Mouse (Mus musculus) forebrain, embryonic 16.5 days (tissue): ENCODE results near the gene Hacl1. TPM values are rescaled to one million over a fixed set of nuclear protein-coding genes. Genes with fewer than 3 reads are reported as not detected.

Experiments used
- ATAC-seq: fragments of 200-750 bp; cut with Nextera tagmentation; 2 replicates; pipeline ENCODE4 v1.8.0; 2017; ENCODE audit warnings: mild to moderate bottlenecking, moderate library complexity
- H3K27ac ChIP-seq: fragments of 300-500 bp; sonication (generic); 2 replicates; pipeline ENCODE4 v1.5.1; 2014; ENCODE audit warnings: low read length, control low read depth
- H3K27me3 ChIP-seq: fragments of 300-500 bp; sonication (generic); replicated peaks from 2 replicates; pipeline ENCODE4 v1.6.1; 2014; ENCODE audit warnings: low read length; ENCODE audit not compliant: control insufficient read depth, insufficient read depth
- H3K36me3 ChIP-seq: fragments of 300-500 bp; sonication (generic); 2 replicates; pipeline ENCODE4 v1.6.1; 2014; ENCODE audit not compliant: control insufficient read depth, insufficient read depth
- H3K4me1 ChIP-seq: fragments of 300-500 bp; sonication (generic); replicated peaks from 2 replicates; pipeline ENCODE4 v1.6.1; 2014; ENCODE audit warnings: low read length; ENCODE audit not compliant: control insufficient read depth, insufficient read depth
- H3K4me2 ChIP-seq: fragments of 300-500 bp; sonication (generic); 2 replicates; pipeline ENCODE4 v1.6.1; 2014; ENCODE audit warnings: mild to moderate bottlenecking, low read length, control low read depth
- H3K4me3 ChIP-seq: fragments of 300-500 bp; sonication (generic); replicated peaks from 2 replicates; pipeline ENCODE4 v1.5.1; 2014; ENCODE audit warnings: mild to moderate bottlenecking, low read length, control low read depth
- H3K9ac ChIP-seq: fragments of 300-500 bp; sonication (generic); replicated peaks from 2 replicates; pipeline ENCODE4 v1.6.1; 2014; ENCODE audit warnings: low read depth, low read length, control low read depth
- H3K9me3 ChIP-seq: fragments of 300-500 bp; sonication (generic); 2 replicates; pipeline ENCODE4 v1.6.1; 2016; ENCODE audit warnings: low read length; ENCODE audit not compliant: control insufficient read depth
- WGBS: fragments of 180-500 bp; shearing (Covaris S2); extraction: QIAGEN DNeasy Blood & Tissue Kit; methylation state at CpG from one replicate; pipeline ENCODE4 v1.1.7; 2014; 5-methylcytosine and 5-hydroxymethylcytosine counted together
- polyA plus RNA-seq: library from polyadenylated mRNA; unstranded; fragments of >200 nt; fragmentation: Nextera tagmentation; extraction: Ambion mirVana; gene quantifications from 2 replicates; pipeline ENCODE4 v1.2.1, GENCODE M21; 2015

Gene Hacl1
- polyA plus RNA-seq, 1 experiment from 2014 or later: 6.9 TPM

GRCm38 (mm10) chr14:31572561-31573175 is 68.4 kb downstream of the Hacl1 start:
- Histone ChIP-seq H3K27me3 (no peaks in the 10 kb centered on the region), H3K4me3 (no peak overlapping the region), H3K9me3 (no peaks in the 10 kb centered on the region), H3K4me2 (no peak overlapping the region), H3K27ac (no peak overlapping the region), H3K4me1 (no peaks in the 10 kb centered on the region), H3K36me3 (no peaks in the 10 kb centered on the region), H3K9ac (no peak overlapping the region)
- WGBS: 79% methylated on average over 9 of the region's 9 CpGs
- ATAC-seq: no peak

DNA sequence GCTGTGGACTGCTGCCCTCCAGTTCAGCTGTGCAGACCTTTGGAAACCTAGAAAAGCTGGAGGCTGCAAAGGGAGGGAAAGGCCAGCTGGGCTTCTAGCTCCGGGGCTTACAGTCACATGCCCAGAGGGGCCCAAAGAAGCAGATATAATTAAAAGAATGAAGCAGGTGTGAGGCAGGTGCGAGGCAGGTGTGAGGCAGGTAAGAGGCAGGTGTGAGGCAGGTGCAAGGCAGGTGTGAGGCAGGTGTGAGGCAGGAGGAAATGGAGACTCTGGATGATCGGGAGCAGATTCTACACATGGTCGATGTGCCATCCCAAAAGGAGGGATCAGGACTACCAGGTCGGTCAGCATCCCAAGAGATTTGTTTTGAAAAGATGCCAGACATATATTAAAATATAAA is 69.7 kb downstream of the Hacl1 start:
- no peak overlapping the region for H3K9ac ChIP-seq
- no peak for ATAC-seq
- no peak overlapping the region for H3K4me3 ChIP-seq
- H3K4me2 ChIP-seq: no peak overlapping the region
- H3K4me1 ChIP-seq: no peaks in the 10 kb centered on the region
- no peaks in the 10 kb centered on the region for H3K9me3 ChIP-seq
- no peaks in the 10 kb centered on the region for H3K27me3 ChIP-seq
- WGBS: 90% methylated on average over 5 of the region's 5 CpGs
- H3K36me3 ChIP-seq: no peaks in the 10 kb centered on the region
- H3K27ac ChIP-seq: no peak overlapping the region

GRCm38 (mm10) chr14:31570131-31570951 is 70.7 kb downstream of the Hacl1 start:
- WGBS: 82% methylated on average over 6 of the region's 6 CpGs
- ATAC-seq: no peak
- Histone ChIP-seq H3K27ac (no peak overlapping the region), H3K27me3 (no peaks in the 10 kb centered on the region), H3K4me1 (no peaks in the 10 kb centered on the region), H3K4me2 (no peak overlapping the region), H3K4me3 (no peak overlapping the region), H3K9ac (no peak overlapping the region), H3K36me3 (no peaks in the 10 kb centered on the region), H3K9me3 (no peaks in the 10 kb centered on the region)

- no peak overlapping the region for H3K4me2 ChIP-seq
- H3K27me3 ChIP-seq: no peaks in the 10 kb centered on the region
- H3K36me3 ChIP-seq: no peaks in the 10 kb centered on the region
- H3K9me3 ChIP-seq: no peaks in the 10 kb centered on the region
- 52% methylated on average over 7 of the region's 7 CpGs for WGBS
- no peak overlapping the region for H3K4me3 ChIP-seq
- ATAC-seq: no peak
- H3K27ac ChIP-seq: no peak overlapping the region
- H3K9ac ChIP-seq: no peak overlapping the region
- H3K4me1 ChIP-seq: no peaks in the 10 kb centered on the region
Measured at GRCm38 (mm10) chr14:31569151-31569631, 71.9 kb downstream of the Hacl1 start.

DNA sequence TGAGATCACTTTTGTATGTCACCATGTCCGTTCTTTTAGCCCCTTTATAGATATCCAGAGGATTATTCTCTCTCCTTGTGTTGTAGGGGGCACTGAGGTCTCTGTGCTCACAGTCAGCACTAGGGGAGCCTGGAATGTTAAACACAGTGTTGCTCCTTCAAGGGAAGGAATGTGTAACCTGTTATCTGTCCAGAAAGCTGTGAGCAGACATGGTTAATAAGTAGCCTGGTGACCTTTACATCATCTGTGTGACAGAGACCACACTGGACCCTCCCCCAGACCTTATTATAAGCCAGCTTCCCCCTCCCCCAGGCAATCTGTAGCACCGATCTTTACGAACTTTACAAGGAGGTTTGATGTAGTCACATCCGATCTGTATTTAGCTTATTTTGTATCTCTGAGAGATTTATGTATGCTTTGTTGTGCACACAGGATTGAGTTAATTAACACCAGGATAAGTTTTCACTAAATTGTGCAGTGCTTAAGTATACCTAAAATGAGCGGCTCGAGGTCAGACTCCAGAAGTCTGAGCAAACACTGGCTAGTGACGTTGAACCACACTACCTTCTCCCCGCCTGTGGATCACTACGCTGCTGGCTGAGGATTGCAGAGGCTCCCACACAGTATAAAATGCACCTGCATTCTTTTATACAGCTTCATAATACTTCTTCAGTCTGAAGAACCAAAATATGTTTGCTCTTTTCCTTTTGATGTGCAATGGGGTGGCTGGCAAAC is 75.4 kb downstream of the Hacl1 start:
- Histone ChIP-seq H3K4me2 (no peak overlapping the region), H3K36me3 (no peaks in the 10 kb centered on the region), H3K4me3 (no peak overlapping the region), H3K4me1 (no peaks in the 10 kb centered on the region), H3K9ac (no peak overlapping the region), H3K27me3 (no peaks in the 10 kb centered on the region), H3K27ac (no peak overlapping the region), H3K9me3 (no peaks in the 10 kb centered on the region)
- no peak for ATAC-seq
- 69% methylated on average over 9 of the region's 9 CpGs for WGBS

DNA sequence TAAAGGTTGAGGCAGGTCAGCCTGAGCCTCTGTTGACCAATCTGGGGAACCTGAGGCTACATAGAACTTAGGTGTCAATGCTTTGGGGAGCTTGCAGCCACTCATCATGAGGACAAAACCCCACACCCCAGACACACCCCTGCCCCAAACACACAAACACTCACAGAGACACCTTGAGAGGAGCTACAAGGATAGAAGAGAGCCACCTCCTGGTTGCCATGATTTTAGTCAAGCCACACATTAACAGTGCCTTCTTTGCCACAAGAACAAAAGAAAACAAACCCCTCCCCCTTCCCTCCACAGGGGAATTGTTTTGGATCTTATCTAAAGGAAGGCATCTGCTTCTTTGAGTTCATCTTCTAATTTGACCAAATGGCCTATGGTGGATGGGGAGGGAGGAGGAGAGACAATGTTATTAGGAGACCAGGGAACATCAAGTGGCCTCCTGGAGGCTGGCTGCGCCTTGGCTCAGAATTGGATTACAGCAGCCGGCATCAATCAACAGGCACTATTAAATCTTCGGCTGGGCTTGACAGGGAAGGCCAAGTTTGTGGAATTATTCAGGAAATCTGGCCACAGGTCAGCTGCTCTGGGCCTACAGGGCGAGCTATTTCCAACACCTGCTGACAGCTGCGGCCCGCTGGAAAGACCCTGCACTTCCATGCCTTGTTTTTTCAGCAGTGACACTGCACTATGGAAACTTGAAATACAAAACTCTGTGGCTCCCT is 76.5 kb downstream of the Hacl1 start:
- no peak for ATAC-seq
- no peaks in the 10 kb centered on the region for H3K9me3 ChIP-seq
- H3K4me1 ChIP-seq: no peaks in the 10 kb centered on the region
- no peak overlapping the region for H3K4me2 ChIP-seq
- no peaks in the 10 kb centered on the region for H3K27me3 ChIP-seq
- H3K9ac ChIP-seq: no peak overlapping the region
- H3K27ac ChIP-seq: no peak overlapping the region
- WGBS: 41% methylated on average over 6 of the region's 6 CpGs
- H3K36me3 ChIP-seq: no peaks in the 10 kb centered on the region
- H3K4me3 ChIP-seq: no peak overlapping the region

- ATAC-seq: no peak
- H3K9me3 ChIP-seq: no peaks in the 10 kb centered on the region
- H3K27ac ChIP-seq: no peak overlapping the region
- H3K4me3 ChIP-seq: no peak overlapping the region
- no peaks in the 10 kb centered on the region for H3K36me3 ChIP-seq
- no peaks in the 10 kb centered on the region for H3K4me1 ChIP-seq
- no peak overlapping the region for H3K4me2 ChIP-seq
- 48% methylated on average over 5 of the region's 5 CpGs for WGBS
- no peak overlapping the region for H3K9ac ChIP-seq
- H3K27me3 ChIP-seq: no peaks in the 10 kb centered on the region
Measured at GRCm38 (mm10) chr14:31560886-31561285, 80.2 kb downstream of the Hacl1 start.

GRCm38 (mm10) chr14:31559216-31559615 is 81.9 kb downstream of the Hacl1 start:
- Histone ChIP-seq H3K4me3 (no peak overlapping the region), H3K9me3 (no peaks in the 10 kb centered on the region), H3K4me1 (no peaks in the 10 kb centered on the region), H3K27me3 (no peaks in the 10 kb centered on the region), H3K9ac (no peak overlapping the region), H3K27ac (no peak overlapping the region), H3K36me3 (no peaks in the 10 kb centered on the region), H3K4me2 (no peak overlapping the region)
- 61% methylated on average over 5 of the region's 5 CpGs for WGBS
- no peak for ATAC-seq

DNA sequence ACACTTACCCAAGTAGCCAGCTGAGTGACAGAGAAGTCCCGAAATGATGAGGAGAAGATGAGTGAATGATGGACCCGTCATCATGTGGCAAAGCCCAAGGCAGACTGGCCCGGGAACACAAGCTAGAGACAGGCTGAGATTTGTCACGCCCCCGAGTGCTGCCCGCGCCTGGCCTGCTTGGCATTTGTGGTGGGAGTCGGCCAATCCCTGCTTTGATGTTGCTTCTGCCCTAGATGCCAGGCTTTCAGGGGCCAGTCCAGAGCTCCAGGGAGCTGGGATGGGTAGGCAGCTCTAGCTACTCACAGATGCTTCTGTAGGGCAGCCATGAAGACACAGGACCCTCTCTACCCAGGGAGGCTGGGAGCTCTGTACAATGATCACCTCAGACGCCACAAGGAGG is 83.3 kb downstream of the Hacl1 start:
- Histone ChIP-seq H3K27me3 (no peaks in the 10 kb centered on the region), H3K4me2 (no peak overlapping the region), H3K9ac (no peak overlapping the region), H3K9me3 (no peaks in the 10 kb centered on the region), H3K27ac (no peak overlapping the region), H3K4me1 (no peaks in the 10 kb centered on the region), H3K36me3 (no peaks in the 10 kb centered on the region), H3K4me3 (no peak overlapping the region)
- no peak for ATAC-seq
- 77% methylated on average over 9 of the region's 9 CpGs for WGBS
